Mouse (Mus musculus): ENCODE data around the gene Vsir. TPM values are rescaled to one million over a fixed set of nuclear protein-coding genes. Genes with fewer than 3 reads are reported as not detected.

Vsir gene
- total RNA-seq, 2 experiments from 2014 or later = 22.6 to 24.4 TPM

- intact Hi-C loops (cut with DNase I) = no loop called here
- peak; percentile 68 for DNase-seq
Observed at GRCm38 (mm10) chr10:60351761-60352455, 5.3 kb downstream of the Vsir start.

GRCm38 (mm10) chr10:60353241-60354002, 6.8 kb downstream of the Vsir start:
- peak; percentile 38 to 45 for DNase-seq
- intact Hi-C loops (cut with DNase I) = loop anchor here (2.0 kb wide), 1 partner anchor 17 kb away; no protein-coding TSS in a partner anchor

GRCm38 (mm10) chr10:60354003-60354325, 7.3 kb downstream of the Vsir start:
- intact Hi-C loops (cut with DNase I) = loop anchor here (2.0 kb wide), 1 partner anchor 17 kb away; no protein-coding TSS in a partner anchor
- DNase-seq = no peak

GRCm38 (mm10) chr10:60354881-60355677, 8.4 kb downstream of the Vsir start:
- intact Hi-C loops (cut with DNase I) = loop anchor here (2.0 kb wide), 1 partner anchor 16 kb away; no protein-coding TSS in a partner anchor
- DNase-seq = no peak

- intact Hi-C loops (cut with DNase I) = no loop called here
Observed at GRCm38 (mm10) chr10:60357441-60357840, 10.8 kb downstream of the Vsir start.

GRCm38 (mm10) chr10:60357901-60358300, 11.2 kb downstream of the Vsir start:
- intact Hi-C loops (cut with DNase I) = no loop called here
- DNase-seq = no peak

More at GRCm38 (mm10) chr10:60357441-60357840, 10.8 kb downstream of the Vsir start:
- no peak for DNase-seq

- intact Hi-C loops (cut with DNase I) = no loop called here
- DNase-seq = no peak
Observed at GRCm38 (mm10) chr10:60358776-60359175, 12.1 kb downstream of the Vsir start.

- intact Hi-C loops (cut with DNase I) = no loop called here
Observed at GRCm38 (mm10) chr10:60361615-60362309, 15.1 kb downstream of the Vsir start.

GRCm38 (mm10) chr10:60362310-60362628, 15.6 kb downstream of the Vsir start:
- DNase-seq = no peak

More at GRCm38 (mm10) chr10:60361615-60362309, 15.1 kb downstream of the Vsir start:
- no peak for DNase-seq

GRCm38 (mm10) chr10:60363426-60363825, 16.8 kb downstream of the Vsir start:
- intact Hi-C loops (cut with DNase I) = no loop called here
- no peak for DNase-seq

More at GRCm38 (mm10) chr10:60362310-60362628, 15.6 kb downstream of the Vsir start:
- intact Hi-C loops (cut with DNase I) = no loop called here

GRCm38 (mm10) chr10:60367145-60367544, 20.5 kb downstream of the Vsir start:
- intact Hi-C loops (cut with DNase I) = no loop called here
- DNase-seq = no peak

GRCm38 (mm10) chr10:60367904-60368303, 21.3 kb downstream of the Vsir start:
- intact Hi-C loops (cut with DNase I) = no loop called here
- no peak for DNase-seq

- DNase-seq = no peak
- intact Hi-C loops (cut with DNase I) = no loop called here
Observed at GRCm38 (mm10) chr10:60369405-60369804, 22.8 kb downstream of the Vsir start.

- DNase-seq = no peak
- intact Hi-C loops (cut with DNase I) = loop anchor here (2.0 kb wide), 1 partner anchor 15 kb away; no protein-coding TSS in a partner anchor
Observed at GRCm38 (mm10) chr10:60370098-60370497, 23.4 kb downstream of the Vsir start.

GRCm38 (mm10) chr10:60370601-60371061, 24.0 kb downstream of the Vsir start:
- intact Hi-C loops (cut with DNase I) = loop anchor here (2.0 kb wide), 1 partner anchor 16 kb away; no protein-coding TSS in a partner anchor
- DNase-seq = no peak

GRCm38 (mm10) chr10:60371596-60372386, 25.1 kb downstream of the Vsir start:
- no peak for DNase-seq
- intact Hi-C loops (cut with DNase I) = loop anchor here (2.0 kb wide), 1 partner anchor 17 kb away; no protein-coding TSS in a partner anchor

GRCm38 (mm10) chr10:60373543-60373936, 26.9 kb downstream of the Vsir start:
- intact Hi-C loops (cut with DNase I) = no loop called here
- no peak for DNase-seq

GRCm38 (mm10) chr10:60373937-60374578, 27.4 kb downstream of the Vsir start:
- DNase-seq = peak; percentile 44 to 53
- intact Hi-C loops (cut with DNase I) = no loop called here

GRCm38 (mm10) chr10:60376704-60377103, 30.1 kb downstream of the Vsir start:
- DNase-seq = no peak
- intact Hi-C loops (cut with DNase I) = no loop called here
